Mouse (Mus musculus): ENCODE measurements around the gene Hoxb6. TPM values are rescaled to one million over a fixed set of nuclear protein-coding genes. Genes with fewer than 3 reads are reported as not detected.

Gene Hoxb6
- polyA plus RNA-seq, 1 experiment from 2014 or later: not detected

- H3K9ac ChIP-seq: no peak overlapping the region
- H3K27me3 ChIP-seq: peaks cover 96% of the 10 kb centered on the region
- no peak overlapping the region for H3K27ac ChIP-seq
- no peaks in the 10 kb centered on the region for H3K9me3 ChIP-seq
- ATAC-seq (ENCODE audit: insufficient number of reproducible peaks, insufficient read depth, low FRiP score, low TSS enrichment): no peak
- no peak overlapping the region for H3K4me3 ChIP-seq
- under 1% methylated on average over 49 of the region's 49 CpGs for WGBS
- H3K36me3 ChIP-seq: no peaks in the 10 kb centered on the region
- H3K4me2 ChIP-seq (replicated peaks): no peak overlapping the region
- 0 out of 2 replicates have a peak, but pooled peaks cover 3% of the 10 kb centered on the region for H3K4me1 ChIP-seq
These were observed 9.4 kb upstream of the Hoxb6 start for GRCm38 (mm10) chr11:96282795-96283430.

- no peak for ATAC-seq (ENCODE audit: insufficient number of reproducible peaks, insufficient read depth, low FRiP score, low TSS enrichment)
- H3K4me3 ChIP-seq: peak overlapping the region; percentile 21; the same call in 1 of the 2 replicates
- H3K27ac ChIP-seq: no peak overlapping the region
These were observed 8.1 kb upstream of the Hoxb6 start for GRCm38 (mm10) chr11:96284041-96284749.

GRCm38 (mm10) chr11:96284774-96285734 lies 7.2 kb upstream of the Hoxb6 start:
- Histone ChIP-seq H3K27ac (no peak overlapping the region), H3K9ac (no peak overlapping the region), H3K4me3 (no peak overlapping the region), H3K9me3 (no peaks in the 10 kb centered on the region), H3K27me3 (peaks cover 98% of the 10 kb centered on the region), H3K36me3 (no peaks in the 10 kb centered on the region), H3K4me2 (replicated peaks) (0 out of 2 replicates have a peak overlapping the region, but pooled peaks have one; percentile 34), H3K4me1 (0 out of 2 replicates have a peak, but pooled peaks cover 3% of the 10 kb centered on the region)
- no peak for ATAC-seq (ENCODE audit: insufficient number of reproducible peaks, insufficient read depth, low FRiP score, low TSS enrichment)
- WGBS: 1% methylated on average over 35 of the region's 37 CpGs

More at GRCm38 (mm10) chr11:96284041-96284749, 8.1 kb upstream of the Hoxb6 start:
- H3K9ac ChIP-seq: no peak overlapping the region
- H3K27me3 ChIP-seq: peaks cover 97% of the 10 kb centered on the region
- H3K4me2 ChIP-seq (replicated peaks): peak overlapping the region; percentile 34; the same call in 1 of the 2 replicates
- no peaks in the 10 kb centered on the region for H3K9me3 ChIP-seq
- no peaks in the 10 kb centered on the region for H3K36me3 ChIP-seq
- H3K4me1 ChIP-seq: 0 out of 2 replicates have a peak, but pooled peaks cover 3% of the 10 kb centered on the region
- WGBS: under 1% methylated on average over 47 of the region's 49 CpGs

GRCm38 (mm10) chr11:96285771-96286738 lies 6.2 kb upstream of the Hoxb6 start, which contains the start of gene Hoxb7:
Gene Hoxb7 (plus strand): TSS chr11:96286623.
- Histone ChIP-seq H3K9ac (no peak within 1 kb of the TSS), H3K4me3 (0 out of 2 replicates have a peak within 1 kb of the TSS, but pooled peaks have one; percentile 7)
- ATAC-seq (ENCODE audit: insufficient number of reproducible peaks, insufficient read depth, low FRiP score, low TSS enrichment): no peak

GRCm38 (mm10) chr11:96286739-96287385 lies 5.4 kb upstream of the Hoxb6 start:
- no peak for ATAC-seq (ENCODE audit: insufficient number of reproducible peaks, insufficient read depth, low FRiP score, low TSS enrichment)
- no peaks in the 10 kb centered on the region for H3K9me3 ChIP-seq
- no peak overlapping the region for H3K9ac ChIP-seq
- H3K36me3 ChIP-seq: no peaks in the 10 kb centered on the region
- H3K27me3 ChIP-seq: peaks cover 97% of the 10 kb centered on the region
- peak overlapping the region; percentile 21; the same call in 1 of the 2 replicates for H3K4me2 ChIP-seq (replicated peaks)
- H3K4me1 ChIP-seq: 0 out of 2 replicates have a peak, but pooled peaks cover 3% of the 10 kb centered on the region
- H3K27ac ChIP-seq: no peak overlapping the region
- WGBS: under 1% methylated on average over 55 of the region's 55 CpGs
- 0 out of 2 replicates have a peak overlapping the region, but pooled peaks have one; percentile 7 for H3K4me3 ChIP-seq

More at GRCm38 (mm10) chr11:96285771-96286738, 6.2 kb upstream of the Hoxb6 start, which contains the start of gene Hoxb7:
- H3K4me2 ChIP-seq (replicated peaks): peak within 1 kb of the TSS; percentile 21; the same call in 1 of the 2 replicates
- no peak within 1 kb of the TSS for H3K27ac ChIP-seq
- 1% methylated on average over 43 of the region's 43 CpGs for WGBS
- no peaks in the 10 kb centered on the region for H3K36me3 ChIP-seq
- no peaks in the 10 kb centered on the region for H3K9me3 ChIP-seq
- peaks cover 99% of the 10 kb centered on the region for H3K27me3 ChIP-seq
- H3K4me1 ChIP-seq: 0 out of 2 replicates have a peak, but pooled peaks cover 3% of the 10 kb centered on the region

GRCm38 (mm10) chr11:96287411-96287810 lies 4.9 kb upstream of the Hoxb6 start:
- Histone ChIP-seq H3K4me1 (0 out of 2 replicates have a peak, but pooled peaks cover 3% of the 10 kb centered on the region), H3K9me3 (no peaks in the 10 kb centered on the region), H3K9ac (no peak overlapping the region), H3K4me3 (no peak overlapping the region), H3K36me3 (no peaks in the 10 kb centered on the region), H3K27me3 (peaks cover 97% of the 10 kb centered on the region), H3K27ac (no peak overlapping the region), H3K4me2 (replicated peaks) (no peak overlapping the region)
- under 1% methylated on average over 9 of the region's 9 CpGs for WGBS
- ATAC-seq (ENCODE audit: insufficient number of reproducible peaks, insufficient read depth, low FRiP score, low TSS enrichment): no peak

- Histone ChIP-seq H3K4me2 (replicated peaks) (no peak overlapping the region), H3K4me1 (0 out of 2 replicates have a peak, but pooled peaks cover 3% of the 10 kb centered on the region), H3K27ac (no peak overlapping the region), H3K4me3 (no peak overlapping the region), H3K27me3 (peaks cover 97% of the 10 kb centered on the region), H3K9me3 (no peaks in the 10 kb centered on the region), H3K9ac (no peak overlapping the region), H3K36me3 (no peaks in the 10 kb centered on the region)
- ATAC-seq (ENCODE audit: insufficient number of reproducible peaks, insufficient read depth, low FRiP score, low TSS enrichment): no peak
- WGBS: 4% methylated on average over 1 of the region's 1 CpGs
These were observed 3.6 kb upstream of the Hoxb6 start for GRCm38 (mm10) chr11:96288455-96289221.

GRCm38 (mm10) chr11:96289293-96289692 lies 3.0 kb upstream of the Hoxb6 start:
- H3K9ac ChIP-seq: no peak overlapping the region
- ATAC-seq (ENCODE audit: insufficient number of reproducible peaks, insufficient read depth, low FRiP score, low TSS enrichment): no peak

GRCm38 (mm10) chr11:96289837-96290236 lies 2.4 kb upstream of the Hoxb6 start:
- H3K4me1 ChIP-seq: no peaks in the 10 kb centered on the region
- no peak for ATAC-seq (ENCODE audit: insufficient number of reproducible peaks, insufficient read depth, low FRiP score, low TSS enrichment)
- H3K9me3 ChIP-seq: no peaks in the 10 kb centered on the region
- 9% methylated on average over 6 of the region's 6 CpGs for WGBS
- H3K9ac ChIP-seq: no peak overlapping the region
- no peaks in the 10 kb centered on the region for H3K36me3 ChIP-seq
- H3K4me3 ChIP-seq: no peak overlapping the region
- H3K27me3 ChIP-seq: peaks cover 97% of the 10 kb centered on the region
- no peak overlapping the region for H3K4me2 ChIP-seq (replicated peaks)
- no peak overlapping the region for H3K27ac ChIP-seq

More at GRCm38 (mm10) chr11:96289293-96289692, 3.0 kb upstream of the Hoxb6 start:
- Histone ChIP-seq H3K4me3 (no peak overlapping the region), H3K9me3 (no peaks in the 10 kb centered on the region), H3K27ac (no peak overlapping the region), H3K36me3 (no peaks in the 10 kb centered on the region), H3K27me3 (peaks cover 97% of the 10 kb centered on the region), H3K4me2 (replicated peaks) (no peak overlapping the region), H3K4me1 (0 out of 2 replicates have a peak, but pooled peaks cover 1% of the 10 kb centered on the region)
- WGBS: 1% methylated on average over 21 of the region's 21 CpGs
